Mouse (Mus musculus) megakaryocyte, embryonic 14.5 days (primary cell): ENCODE measurements around the gene Stx4a.

ENCODE experiments used
- FLI1 ChIP-seq: IDR thresholded peaks from 2 replicates; pipeline ENCODE4 v1.6.1; 2012; ENCODE audit warnings: low read length, inconsistent platforms, mixed read lengths
- GATA1 ChIP-seq: IDR thresholded peaks from 3 replicates; pipeline ENCODE4 v1.6.1; 2012; ENCODE audit warnings: mixed read lengths, low read length, inconsistent platforms, borderline replicate concordance

DNA sequence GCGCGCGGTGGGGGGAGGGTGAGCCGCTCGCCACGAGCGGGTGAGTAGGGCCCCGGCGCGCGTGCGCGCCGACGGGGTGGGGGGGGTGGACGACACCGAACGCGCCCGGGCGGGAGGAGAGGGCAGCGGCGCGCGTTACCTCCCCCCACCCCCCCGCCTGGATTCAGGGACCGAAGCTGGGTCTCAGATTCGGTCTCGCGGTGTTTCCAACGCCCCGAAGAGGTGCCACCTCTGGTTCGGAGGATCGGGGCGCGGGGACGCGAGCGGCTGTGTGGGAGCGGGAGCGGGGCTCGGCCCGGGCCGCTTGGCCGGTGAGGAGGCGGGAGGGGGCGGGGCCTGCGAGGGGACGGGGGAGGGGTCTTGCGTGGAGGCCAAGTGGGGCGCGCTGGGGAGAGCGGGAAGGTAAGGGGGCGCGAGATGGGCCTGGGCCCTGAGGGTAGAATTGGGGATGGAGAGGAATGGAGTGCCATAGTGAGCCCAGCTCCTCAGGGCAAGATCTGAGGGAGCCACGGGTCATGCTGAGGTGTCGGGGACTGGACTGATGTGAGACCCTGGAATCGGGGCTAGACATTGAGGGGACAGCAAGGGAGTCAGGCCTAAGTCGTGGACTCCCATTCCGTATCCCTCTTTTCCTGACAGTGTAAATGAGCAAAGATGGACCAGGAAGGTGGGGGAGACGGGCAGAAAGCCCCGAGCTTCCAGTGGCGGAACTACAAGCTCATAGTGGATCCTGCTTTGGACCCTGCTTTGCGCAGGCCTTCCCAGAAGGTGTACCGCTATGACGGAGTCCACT, 46.4 kb upstream of the Stx4a start:
- no peak for TF ChIP-seq GATA1
- no peak for TF ChIP-seq FLI1
